Mouse (Mus musculus) heart, adult 2 months (tissue): ENCODE results near the gene Dse.

Experiments used
- CTCF ChIP-seq: fragments of 200-600 bp; IDR thresholded peaks from 2 replicates; pipeline ENCODE4 v1.8.1; 2022; ENCODE audit warnings: antibody characterized with exemption, mild to moderate bottlenecking, moderate library complexity
- EP300 ChIP-seq: fragments of 200-500 bp; IDR thresholded peaks from 2 replicates; pipeline ENCODE4 v1.6.1; 2011; ENCODE audit warnings: low read depth, low read length, control low read depth; ENCODE audit not compliant: insufficient read depth

DNA sequence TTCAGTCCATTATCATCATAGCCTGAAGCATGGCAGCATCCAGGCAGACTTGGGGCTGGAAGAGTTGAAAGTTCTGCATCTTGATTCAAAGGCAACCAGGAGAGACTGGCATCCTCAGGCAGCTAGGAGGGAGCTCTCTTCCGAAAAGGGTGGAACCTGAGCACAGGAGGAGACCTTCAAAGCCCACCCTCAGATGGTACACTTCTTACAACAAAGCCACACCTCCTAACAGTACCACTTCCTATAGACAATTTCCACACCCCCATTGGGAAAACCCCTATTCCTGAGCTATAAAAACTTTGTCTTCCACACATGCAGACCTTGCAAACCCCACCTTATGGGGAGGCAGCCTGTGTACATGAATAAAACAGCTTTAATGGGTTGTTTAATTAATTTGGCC is 25.9 kb upstream of the Dse start:
- no peak for TF ChIP-seq CTCF
- TF ChIP-seq EP300 = no peak
